Mouse (Mus musculus): ENCODE results near the gene Nt5c3.
A peak's percentile ranks its signal among the peaks of the same experiment; 100 is the strongest.
"Not testable (repeated sequence)": the region's sequence is repeated elsewhere in the genome, so short reads cannot be mapped to it uniquely, and the experiment has no call there.

Nt5c3 gene

GRCm38 (mm10) chr6:56904330-56904729 lies 19.4 kb downstream of the Nt5c3 start:
- no peak for DNase-seq (ENCODE audit: low spot score)

- no peak for DNase-seq (ENCODE audit: low spot score)
Observed at GRCm38 (mm10) chr6:56903831-56904230, 19.9 kb downstream of the Nt5c3 start.

DNA sequence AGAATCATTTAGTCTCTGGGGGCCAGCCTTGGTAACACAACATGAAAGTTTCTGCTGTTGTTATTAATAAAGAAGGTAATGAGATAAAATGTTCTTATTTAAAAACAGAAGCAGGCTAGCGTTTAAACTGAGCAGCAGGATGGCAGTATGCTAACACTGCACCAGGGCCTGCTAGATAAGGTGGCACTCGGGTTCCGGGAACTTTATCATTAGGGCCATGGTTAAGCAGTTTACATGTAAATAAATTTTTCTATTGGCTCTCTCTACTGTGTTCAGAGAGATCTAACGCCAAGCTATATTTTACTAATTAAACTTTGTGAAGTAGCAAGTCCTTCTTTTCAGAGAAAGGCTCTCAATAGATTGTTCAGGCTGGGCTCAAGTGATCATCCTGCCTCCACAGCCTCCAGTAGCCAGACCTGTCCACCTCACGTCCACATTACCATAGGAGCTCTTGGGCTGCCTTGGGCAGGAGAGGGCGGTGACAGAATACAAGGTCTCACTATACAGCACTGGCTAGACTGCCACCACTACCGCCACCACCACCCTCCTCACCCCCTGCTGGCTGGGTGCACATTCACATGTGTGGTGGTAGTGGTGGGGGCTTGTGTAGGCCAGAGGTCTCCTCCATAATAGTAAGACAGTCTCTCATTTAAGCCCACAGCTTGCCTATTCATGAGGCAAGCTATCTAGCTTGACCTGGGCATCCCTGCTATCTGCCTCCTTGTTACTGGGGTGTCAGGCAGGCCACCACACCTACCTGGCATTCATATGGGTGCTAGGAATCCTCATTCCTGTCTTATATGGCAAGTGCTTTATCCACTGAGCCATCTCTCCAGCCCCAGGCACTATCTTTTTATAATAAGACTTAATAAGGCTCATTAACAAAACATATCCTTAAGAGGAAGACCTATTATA lies 20.9 kb downstream of the Nt5c3 start:
- no peak for DNase-seq (ENCODE audit: low spot score)

- peak; percentile 86 for DNase-seq (ENCODE audit: low spot score)
Observed at GRCm38 (mm10) chr6:56901824-56902386, 21.8 kb downstream of the Nt5c3 start.

GRCm38 (mm10) chr6:56901336-56901735 lies 22.4 kb downstream of the Nt5c3 start:
- DNase-seq (ENCODE audit: low spot score): no peak

- DNase-seq (ENCODE audit: low spot score): no peak
Observed at GRCm38 (mm10) chr6:56899601-56900000, 24.1 kb downstream of the Nt5c3 start.

DNA sequence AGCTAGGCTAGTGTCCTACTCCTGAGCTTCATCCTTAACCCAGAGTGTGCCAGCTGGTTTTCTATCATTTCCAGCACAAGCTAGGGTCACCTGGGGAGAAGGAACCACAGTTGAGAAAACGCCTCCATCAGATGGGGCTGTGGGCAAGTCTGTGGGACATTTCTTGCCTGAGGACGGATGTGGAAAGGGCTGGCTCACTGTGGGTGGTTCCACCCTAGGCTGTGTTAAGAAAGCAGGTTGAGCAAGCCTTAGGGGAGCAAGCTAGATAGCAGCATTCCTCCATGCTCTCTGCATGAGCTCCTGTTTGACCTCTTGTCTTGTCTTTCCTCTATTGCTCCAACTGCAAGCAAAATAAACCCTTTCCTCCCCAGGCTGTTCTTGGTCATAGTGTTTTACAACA lies 33.0 kb downstream of the Nt5c3 start:
- no peak for DNase-seq (ENCODE audit: low spot score)

DNA sequence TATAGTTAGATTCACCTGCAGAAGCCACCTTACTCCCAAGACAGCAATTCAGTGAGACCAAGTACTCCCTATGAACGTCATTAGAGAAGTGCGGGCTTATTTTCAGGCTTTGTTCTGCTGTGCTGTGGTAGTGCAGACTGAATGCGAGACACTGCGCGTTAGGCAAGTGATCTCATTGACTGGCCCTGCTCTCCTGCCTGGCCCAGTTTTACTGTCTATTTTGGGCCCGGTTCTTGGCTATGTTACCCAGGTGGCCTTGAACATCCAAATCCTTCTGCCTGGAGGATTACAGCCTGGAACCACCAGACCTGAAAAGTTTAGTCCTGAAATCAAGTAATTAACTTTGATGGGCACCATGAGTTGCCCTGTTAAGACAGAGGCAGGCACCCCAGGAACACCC lies 35.2 kb downstream of the Nt5c3 start:
- no peak for DNase-seq (ENCODE audit: low spot score)

DNA sequence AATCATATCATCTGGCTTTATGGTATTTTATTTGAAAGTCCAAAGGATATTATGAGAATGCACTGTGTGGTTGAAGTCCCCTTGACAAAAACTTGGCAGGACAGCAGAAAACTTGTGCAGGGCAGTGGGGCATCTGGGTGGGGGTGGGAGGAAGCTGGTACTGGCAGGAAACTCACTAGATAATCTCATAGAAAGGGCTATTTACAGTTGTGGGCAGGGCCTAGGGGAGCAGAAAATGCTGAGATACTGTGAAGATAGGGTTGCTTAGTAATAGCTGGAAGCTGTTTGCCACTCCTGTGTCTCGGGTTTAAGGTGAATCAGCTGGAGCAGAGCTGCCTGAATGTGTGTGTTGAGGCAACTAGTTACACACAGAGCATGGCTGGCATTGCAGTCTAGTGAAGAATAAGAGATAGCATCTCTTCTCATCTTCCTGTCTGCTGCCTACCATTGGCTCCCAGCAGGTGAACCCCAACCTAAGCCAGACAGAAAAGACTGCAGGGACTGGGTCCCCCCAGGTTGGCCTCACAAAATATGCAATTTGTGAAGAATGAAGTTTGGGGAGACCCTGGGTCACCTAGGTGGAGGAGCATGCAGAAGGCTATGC lies 44.3 kb downstream of the Nt5c3 start:
- no peak for DNase-seq (ENCODE audit: low spot score)

DNA sequence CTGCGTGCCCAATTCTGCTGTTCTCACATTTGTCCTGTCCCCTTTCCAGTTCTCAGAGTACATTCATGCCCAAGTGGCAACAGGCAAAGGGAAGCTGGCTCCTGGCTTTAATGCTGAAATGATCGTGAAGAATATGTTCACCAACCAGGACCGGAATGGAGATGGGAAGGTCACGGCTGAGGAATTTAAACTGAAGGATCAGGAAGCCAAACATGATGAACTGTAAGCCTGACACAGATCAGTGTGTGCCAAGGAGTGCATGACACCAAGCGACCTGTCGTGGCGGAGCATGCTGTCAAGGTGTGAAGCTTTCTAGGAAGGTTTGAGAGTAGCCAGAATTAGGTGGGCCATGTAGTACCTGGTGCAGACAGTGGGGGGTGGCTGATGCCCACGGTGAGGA lies 45.7 kb downstream of the Nt5c3 start:
- no peak for DNase-seq (ENCODE audit: low spot score)

- no peak for DNase-seq (ENCODE audit: low spot score)
Observed at GRCm38 (mm10) chr6:56876870-56877269, 46.9 kb downstream of the Nt5c3 start.

DNA sequence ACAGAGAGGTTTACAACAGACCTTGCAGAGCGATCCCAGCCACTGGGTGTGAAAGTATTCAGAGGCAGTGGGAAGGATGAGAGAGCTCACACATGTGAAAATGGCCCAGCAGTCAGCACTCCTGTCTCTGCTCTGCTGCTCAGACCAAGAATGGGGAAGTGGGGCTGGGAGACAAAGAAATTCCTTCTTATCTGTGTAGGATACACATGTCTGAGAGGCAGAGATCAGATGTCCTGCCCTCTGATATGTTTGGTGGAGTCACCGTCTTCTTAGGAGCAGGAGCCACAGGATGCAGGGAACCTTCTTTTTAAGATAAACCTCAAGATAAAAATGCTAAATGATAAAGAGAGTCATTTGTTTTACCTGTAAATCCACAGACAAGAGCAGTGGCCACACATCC lies 53.7 kb downstream of the Nt5c3 start:
- DNase-seq (ENCODE audit: low spot score): no peak

DNA sequence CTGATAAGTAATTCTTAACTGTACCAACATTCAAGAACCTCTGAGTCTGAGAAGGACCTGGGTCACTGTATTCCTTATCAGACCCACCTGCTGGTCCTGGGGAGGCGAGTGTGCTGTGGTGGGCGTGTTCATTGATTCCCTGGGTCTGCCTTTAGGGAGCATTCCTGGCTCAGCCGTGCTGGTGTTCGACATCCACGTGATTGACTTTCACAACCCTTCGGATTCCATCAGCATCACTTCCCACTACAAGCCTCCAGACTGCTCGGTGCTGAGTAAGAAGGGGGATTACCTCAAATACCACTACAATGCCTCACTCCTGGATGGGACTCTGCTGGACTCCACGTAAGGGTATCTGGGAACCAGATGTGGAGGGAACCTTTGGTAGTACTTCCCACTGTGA lies 55.2 kb downstream of the Nt5c3 start:
- DNase-seq (ENCODE audit: low spot score): no peak

DNA sequence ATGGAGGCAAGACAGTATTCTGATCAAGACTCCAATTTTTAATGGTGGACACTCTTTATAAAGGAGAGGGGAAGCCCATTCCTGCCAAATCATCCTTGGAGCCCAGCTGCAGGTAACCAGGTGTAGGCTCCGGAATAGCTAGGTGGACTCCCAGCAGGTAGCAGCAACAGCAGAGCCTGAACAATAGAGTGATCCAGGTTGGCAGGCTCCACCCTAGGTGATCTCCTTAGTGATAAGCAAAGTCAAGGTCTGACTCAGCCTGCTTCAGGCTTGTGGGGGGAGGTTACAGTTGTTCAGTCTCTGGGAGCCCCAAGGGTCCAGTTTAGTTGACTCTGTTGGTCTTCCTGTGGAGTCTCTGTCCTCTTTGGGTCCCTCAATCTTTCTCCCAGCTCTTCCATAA lies 56.8 kb downstream of the Nt5c3 start:
- not testable (repeated sequence) for DNase-seq (ENCODE audit: low spot score)

DNA sequence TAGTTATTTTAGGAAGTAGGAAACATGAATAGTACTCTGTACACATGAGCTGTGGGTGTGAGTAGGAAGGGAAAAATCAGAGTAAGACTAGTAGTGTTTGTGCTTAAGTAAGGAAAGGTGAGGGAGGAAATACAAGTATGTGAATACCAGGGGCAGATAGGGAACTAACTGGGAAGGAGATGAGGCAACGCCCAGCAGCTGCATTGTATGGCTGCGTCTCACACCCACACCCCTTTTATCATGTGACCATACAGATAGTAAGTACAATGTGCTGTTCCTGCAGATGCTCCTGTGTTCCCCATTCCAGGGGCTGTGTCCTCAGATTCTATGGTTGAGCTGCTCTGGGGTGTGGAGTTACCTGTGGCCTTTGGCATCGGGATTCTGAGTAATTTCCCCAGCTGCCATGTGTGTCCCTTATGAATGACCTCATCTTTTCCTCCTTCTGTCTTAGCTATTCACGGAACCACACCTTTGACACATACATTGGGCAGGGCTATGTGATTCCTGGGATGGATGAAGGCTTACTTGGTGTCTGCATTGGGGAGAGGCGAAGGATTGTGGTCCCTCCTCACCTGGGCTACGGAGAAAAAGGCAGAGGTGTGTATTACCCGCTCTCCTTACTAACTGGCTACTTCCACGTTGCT lies 63.4 kb downstream of the Nt5c3 start:
- no peak for DNase-seq (ENCODE audit: low spot score)

- no peak for DNase-seq (ENCODE audit: low spot score)
Observed at GRCm38 (mm10) chr6:56856748-56857147, 67.0 kb downstream of the Nt5c3 start.

DNA sequence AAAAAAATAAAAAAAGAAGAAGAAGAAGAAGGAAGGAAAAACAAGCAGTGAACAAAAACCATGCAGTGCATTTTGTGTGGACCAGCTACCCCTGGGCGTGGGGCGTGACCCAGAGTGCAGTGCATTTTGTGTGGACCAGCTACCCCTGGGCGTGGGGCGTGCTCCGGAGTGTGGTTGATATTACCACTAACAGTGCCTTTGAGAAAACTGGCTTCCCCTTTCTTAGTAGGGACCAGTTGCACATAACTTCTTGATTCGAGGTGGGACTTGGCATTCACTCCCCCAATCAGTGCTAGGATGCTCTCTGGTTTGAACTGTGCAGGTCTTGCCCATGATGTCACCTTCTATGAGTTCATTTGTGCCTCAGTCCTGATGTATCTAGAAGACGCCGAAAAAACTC lies 68.9 kb downstream of the Nt5c3 start:
- DNase-seq (ENCODE audit: low spot score): no peak

- no peak for DNase-seq (ENCODE audit: low spot score)
Observed at GRCm38 (mm10) chr6:56850315-56850714, 73.4 kb downstream of the Nt5c3 start.

DNA sequence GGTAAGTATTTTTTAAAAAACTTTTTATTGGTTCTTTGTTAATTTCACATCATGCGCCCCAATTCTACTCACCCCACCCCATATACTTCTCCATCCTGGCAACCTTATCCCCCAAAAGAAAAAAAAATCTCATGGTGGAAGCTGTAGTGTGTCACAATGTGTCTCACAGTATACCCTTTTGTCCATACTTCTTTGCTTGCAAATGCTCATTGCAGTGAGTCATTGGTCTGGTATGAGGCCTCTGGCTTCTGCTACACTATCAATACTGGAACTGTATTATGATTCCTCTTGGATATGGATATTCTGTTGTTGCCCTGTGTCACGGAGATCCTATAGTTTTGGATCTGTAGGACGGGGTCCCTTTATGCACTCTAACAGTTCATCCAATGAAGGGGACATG lies 74.8 kb downstream of the Nt5c3 start:
- no peak for DNase-seq (ENCODE audit: low spot score)

DNA sequence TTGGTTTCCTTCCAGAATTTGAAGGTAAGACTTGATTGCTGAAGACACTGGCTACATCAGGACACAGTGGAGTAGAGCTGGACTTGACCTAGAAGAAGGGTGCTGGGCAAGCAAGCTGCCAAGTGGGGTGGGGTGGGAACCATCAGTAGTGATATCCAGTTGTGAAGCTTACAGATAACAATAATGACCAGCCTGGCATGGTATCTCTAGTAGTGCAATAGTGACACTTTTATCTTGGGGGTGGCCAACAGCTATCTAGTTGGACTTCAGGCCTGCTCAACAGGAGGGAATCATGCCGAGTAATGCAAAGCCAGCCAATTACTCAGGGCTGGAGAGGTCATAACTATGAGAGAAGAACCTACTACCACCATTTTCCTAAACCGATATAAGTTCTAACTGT lies 79.4 kb downstream of the Nt5c3 start:
- DNase-seq (ENCODE audit: low spot score): no peak

DNA sequence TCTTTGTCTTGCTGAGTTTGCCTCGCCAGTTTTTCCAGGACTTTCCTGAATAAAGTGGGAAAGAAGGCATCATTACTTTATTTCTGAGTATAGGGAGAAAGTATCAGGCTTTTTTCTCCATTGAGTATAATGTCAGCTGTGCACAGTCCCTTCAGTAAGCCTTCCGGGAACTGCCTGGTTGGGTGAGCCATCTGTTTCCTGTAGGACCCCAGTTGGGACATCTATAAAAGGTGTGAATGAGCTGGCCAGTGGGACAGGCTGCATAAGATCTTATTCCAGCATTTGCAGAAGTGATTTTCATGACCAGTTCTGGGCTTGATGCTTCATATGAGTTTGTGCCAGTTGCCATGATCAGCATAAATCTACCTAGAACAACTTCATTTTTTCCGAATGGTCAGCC lies 80.5 kb downstream of the Nt5c3 start:
- no peak for DNase-seq (ENCODE audit: low spot score)

DNA sequence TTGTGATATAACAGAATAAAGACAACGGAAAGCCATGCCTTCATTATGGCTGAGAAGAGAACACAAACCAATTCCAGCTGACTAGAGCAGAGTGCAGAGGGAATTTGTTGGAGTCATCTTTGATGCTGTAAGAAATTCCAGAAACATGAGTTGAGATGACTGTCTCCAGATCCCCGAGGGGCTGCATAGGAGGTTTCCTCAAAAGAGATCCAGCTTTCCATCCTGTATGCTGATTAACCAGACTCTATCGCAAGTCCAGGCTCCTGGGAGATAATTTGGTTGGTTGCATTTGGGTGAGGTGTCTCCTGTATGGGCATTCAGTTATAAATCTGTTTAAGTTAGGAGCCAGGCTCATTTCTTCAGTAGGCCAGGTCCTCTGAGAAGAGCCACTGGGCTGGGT lies 86.1 kb downstream of the Nt5c3 start:
- DNase-seq (ENCODE audit: low spot score): no peak

- DNase-seq (ENCODE audit: low spot score): no peak
Observed at GRCm38 (mm10) chr6:56837166-56837565, 86.6 kb downstream of the Nt5c3 start.

Measured in T-cell, adult 2 months (primary cell).